Mouse (Mus musculus) lung, postnatal 10 days (tissue): ENCODE results near the gene Ndufb6.

Source experiments
- DNase-seq: peaks from one replicate; pipeline ENCODE4 v3.0.0; 2021

Gene Ndufb6

DNA sequence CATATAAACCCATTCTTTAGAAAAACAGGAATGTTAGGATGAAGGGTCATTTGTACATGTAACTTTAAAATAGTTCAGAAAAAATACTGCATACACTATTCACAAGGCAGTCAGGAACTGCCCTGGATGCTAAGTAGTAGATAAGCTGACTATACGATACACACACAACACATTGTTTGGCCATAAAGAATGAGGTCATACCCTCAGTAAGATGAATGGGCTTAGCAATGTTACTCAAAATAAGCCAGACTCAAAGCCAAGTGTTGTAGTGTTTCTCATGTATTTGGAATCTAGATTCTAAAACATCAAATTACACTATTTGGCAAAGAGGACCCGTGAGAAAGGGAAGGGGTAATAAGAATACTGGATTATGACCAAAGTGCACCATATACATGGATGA is 25.5 kb downstream of the Ndufb6 start:
- no peak for DNase-seq

DNA sequence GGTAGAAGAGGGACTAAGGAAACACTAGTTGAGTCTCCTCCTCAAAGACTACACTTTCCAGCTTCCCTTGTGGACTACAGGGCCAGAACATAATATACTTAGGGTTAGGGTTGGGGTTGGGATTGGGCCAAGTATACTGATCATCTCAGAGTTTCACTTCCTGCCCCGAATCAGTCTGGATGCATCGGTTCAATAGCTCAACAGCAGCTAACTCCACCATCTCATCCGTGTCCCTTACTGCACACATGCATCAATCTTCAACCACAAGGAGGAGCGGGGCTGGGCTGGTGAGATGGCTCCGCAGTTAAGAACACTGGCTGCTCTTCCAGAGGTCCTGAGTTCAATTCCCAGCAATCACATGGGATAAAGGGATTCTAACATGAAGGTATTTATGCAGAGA is 28.2 kb downstream of the Ndufb6 start:
- no peak for DNase-seq

DNA sequence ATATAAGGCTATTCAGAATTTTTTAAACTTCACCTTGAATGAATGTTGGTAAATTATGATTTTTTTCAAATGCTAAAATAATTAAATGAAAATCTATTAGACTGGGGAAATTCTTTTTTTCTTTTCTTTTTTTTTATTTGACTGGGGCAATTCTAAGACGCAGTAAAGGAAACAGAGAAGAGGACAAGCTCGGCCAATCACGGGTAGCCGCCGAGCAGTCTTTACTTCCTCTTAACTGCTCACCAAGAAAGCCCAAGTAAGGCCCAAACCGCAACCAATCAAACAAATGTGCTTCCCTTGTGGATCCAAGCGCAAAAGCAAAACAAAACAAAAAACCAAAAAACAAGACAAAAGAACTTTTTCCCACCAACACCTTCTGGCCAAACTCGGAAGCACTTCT is 35.2 kb downstream of the Ndufb6 start:
- no peak for DNase-seq

DNA sequence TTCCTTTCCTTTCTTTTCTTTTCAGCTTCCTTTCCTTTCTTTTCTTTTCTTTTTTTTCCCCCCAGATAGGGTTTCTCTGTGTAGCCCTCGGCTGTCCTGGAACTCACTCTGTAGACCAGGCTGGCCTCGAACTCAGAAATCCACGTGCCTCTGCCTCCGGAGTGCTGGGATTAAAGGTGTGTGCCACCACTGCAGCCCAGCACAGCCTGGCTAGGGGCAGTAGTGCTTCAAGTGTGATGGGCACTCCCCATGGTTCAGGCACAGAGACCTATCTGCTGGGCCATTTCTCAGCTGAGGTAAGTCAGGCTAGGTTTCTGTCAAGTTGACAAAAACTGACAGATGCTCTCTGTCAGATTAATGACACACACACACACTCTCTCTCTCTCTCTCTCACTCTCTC is 36.2 kb downstream of the Ndufb6 start:
- no peak for DNase-seq

GRCm38 (mm10) chr4:40241928-40242327 is 37.3 kb downstream of the Ndufb6 start:
- DNase-seq: peak; percentile 21

GRCm38 (mm10) chr4:40240272-40240744 is 38.9 kb downstream of the Ndufb6 start:
- no peak for DNase-seq

GRCm38 (mm10) chr4:40239409-40240271 is 39.6 kb downstream of the Ndufb6 start, which contains the start of gene Ddx58:
Gene Ddx58 (minus strand): TSS chr4:40239828.
- peak; percentile 45 for DNase-seq

GRCm38 (mm10) chr4:40238483-40239408 is 40.5 kb downstream of the Ndufb6 start:
- DNase-seq: peak; percentile 85

DNA sequence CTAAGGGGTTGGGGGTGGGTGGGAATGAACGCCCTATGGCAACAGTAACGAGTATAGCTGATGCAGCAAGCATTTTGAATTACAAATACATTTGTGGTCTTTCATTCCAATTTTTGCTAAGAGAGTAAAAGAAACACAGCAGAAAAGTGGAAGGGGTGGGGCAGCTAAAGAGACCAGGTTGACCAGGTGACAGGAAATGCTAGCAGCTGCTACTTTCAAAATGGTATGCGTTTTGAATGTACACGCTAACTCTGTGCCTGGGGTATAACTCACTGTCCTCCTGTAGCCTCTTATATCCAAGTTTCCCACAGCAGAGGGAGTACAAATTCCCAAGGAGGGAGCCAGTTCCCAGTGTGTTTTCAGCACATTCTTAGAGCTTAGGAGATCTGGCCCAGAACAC is 42.4 kb downstream of the Ndufb6 start:
- DNase-seq: no peak

DNA sequence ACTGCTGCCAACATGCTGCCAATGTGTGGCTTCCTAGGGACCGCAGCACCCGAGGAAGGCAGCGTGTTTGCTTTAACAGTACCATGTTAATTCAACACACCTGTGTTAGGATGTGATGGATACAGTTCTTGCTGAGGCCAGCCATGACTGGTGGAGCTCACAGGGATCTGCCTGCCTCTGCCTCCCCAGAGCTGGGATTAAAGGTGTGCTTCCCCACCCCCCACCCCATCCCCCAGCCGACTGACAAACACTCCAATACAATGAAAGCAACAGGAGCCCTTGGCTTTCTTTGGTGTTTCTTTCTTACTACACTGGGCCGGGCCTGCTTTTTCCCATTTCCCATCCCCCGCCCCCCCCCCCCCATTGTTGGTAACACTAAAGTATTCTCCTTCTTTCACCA is 45.0 kb downstream of the Ndufb6 start:
- DNase-seq: no peak

DNA sequence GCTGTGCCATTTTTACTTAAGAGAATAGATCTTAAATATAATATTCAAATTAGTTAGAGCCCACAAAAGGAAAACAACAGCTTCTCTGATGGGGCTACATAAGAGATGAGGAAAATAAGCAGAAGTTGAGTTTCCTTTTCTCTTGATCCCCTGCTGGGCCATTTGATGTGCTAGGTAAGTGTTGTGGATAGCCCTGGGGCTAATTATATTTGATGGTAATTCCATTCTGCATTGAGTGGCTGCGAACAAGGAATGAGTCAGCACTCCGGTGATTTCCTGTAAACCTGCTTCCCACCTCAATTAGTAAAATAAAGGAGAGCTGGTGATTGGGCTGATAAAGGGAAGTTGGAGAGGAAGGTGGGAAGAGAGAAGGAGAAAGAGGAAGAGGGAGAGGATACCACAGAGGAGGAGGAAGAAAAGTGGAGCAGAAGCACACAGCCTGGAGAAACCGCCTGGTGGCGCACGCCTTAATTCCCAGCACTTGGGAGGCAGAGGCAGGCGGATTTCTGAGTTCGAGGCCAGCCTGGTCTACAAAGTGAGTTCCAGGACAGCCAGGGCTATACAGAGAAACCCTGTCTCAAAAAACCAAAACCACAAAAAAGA is 46.1 kb downstream of the Ndufb6 start:
- no peak for DNase-seq

DNA sequence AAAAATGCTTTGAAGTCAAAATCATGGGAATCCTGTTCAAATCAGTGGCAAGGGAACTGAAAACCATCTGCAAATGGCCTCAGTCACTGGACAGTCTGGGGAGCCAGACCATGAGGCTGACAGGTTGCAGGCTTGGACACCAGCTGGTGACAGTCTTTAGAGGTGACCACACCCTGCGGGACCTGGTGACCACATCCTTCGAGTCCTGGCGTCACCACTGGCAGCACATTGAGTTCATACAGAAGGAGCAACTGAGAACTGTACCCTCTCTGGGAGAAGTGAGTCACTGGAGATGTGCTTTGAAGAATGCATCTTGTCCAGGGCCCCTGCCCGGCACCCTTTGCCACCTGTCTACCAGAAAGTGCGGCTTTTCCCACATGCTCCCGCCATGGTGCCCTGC is 49.5 kb downstream of the Ndufb6 start:
- no peak for DNase-seq

- no peak for DNase-seq
Measured at GRCm38 (mm10) chr4:40227886-40228285, 51.3 kb downstream of the Ndufb6 start.

GRCm38 (mm10) chr4:40227131-40227530 is 52.1 kb downstream of the Ndufb6 start:
- DNase-seq: no peak

GRCm38 (mm10) chr4:40226095-40226494 is 53.1 kb downstream of the Ndufb6 start:
- DNase-seq: peak; percentile 32

GRCm38 (mm10) chr4:40221876-40222585 is 57.2 kb downstream of the Ndufb6 start:
- no peak for DNase-seq

DNA sequence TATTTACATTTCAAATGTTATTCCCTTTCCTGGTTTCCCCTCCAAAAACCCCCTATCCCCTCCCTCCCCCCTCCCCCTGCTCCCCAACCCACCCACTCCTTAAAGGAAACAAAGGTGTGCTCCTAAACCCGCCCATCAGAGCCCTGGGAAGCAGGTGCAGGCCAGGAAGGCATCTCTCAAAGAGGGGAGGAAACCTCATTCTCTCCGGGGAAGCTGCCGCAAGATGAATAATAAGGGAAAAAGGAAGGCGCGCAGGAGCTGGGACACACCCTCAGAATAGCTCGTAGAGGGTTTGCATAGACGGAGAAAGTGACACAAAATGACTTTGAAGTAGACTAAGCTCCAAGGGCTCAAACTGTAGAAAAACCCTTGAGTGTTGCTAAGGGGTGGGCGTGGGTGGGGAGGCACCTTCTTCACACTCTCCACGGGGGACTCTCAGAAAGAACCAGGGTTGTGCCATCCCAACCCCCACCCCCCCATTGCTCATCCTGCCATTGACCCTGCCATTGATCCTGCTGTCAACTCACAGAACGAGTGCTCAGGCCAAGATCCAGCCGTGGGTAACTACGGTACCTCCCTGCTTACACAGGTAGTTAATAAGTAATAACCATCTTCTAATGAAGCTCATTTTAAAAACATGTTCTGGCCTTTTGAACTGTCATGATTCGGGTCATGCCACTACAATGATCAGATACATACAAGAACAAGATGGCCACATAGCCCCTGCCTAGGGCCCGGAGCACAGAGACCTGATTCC is 58.0 kb downstream of the Ndufb6 start:
- DNase-seq: no peak
